Mouse (Mus musculus): ENCODE data around the gene Pde6c. TPM values are rescaled to one million over a fixed set of nuclear protein-coding genes. Genes with fewer than 3 reads are reported as not detected.

Gene Pde6c
- polyA plus RNA-seq, 1 experiment = not detected

DNA sequence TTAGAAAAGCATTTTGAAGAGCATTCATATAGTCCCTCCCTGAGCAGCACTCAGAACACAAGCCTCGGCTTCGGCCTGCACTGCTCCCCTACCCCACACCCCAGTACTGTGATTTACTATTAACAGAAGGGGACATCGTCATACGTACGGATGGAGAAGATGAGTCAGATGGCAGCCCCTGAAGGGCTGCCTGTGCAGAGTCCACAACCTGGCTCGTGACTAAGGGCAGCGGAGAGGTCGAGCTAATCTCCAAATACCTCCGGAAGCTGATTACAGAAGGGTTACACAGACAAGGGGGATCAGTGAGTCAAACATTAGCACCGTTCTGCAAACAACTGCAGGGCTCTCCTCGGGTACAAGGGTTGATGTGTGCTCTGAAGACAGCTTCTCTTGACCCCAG is 1.4 kb downstream of the Pde6c start:
- no peak overlapping the region for H3K27ac ChIP-seq (ENCODE audit: insufficient read depth, low read depth, low read length)
- TF ChIP-seq POLR2A (IDR thresholded peaks at IDR 0.05; ENCODE audit: borderline replicate concordance, low read depth, low read length) = no peak
- no peak for TF ChIP-seq CTCF (IDR thresholded peaks at IDR 0.05; ENCODE audit: low read depth, low read length)
- H3K4me1 ChIP-seq (ENCODE audit: control insufficient read depth, insufficient read depth, low read length) = no peaks in the 10 kb centered on the region

DNA sequence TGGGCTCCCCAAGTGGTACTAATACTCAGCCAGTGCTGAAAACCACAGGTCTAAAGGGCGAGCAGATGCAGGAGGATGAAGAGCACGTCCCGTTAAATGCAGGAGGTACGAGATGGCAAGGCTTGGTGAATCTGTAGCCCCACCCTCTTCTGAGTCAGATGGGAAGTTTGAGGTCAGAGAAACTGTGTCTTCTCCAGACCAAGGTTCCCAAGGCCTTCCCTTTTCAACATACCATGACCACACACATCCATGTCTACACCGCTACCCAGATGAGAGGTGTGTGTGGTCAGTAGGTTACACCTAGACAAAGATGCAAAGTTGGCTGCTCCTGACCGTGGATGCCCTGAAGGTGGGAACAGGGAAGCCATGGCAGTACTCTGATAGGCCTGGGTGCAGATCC is 2.2 kb downstream of the Pde6c start:
- Histone ChIP-seq H3K27ac (ENCODE audit: insufficient read depth, low read depth, low read length) (no peak overlapping the region), H3K4me1 (ENCODE audit: control insufficient read depth, insufficient read depth, low read length) (no peaks in the 10 kb centered on the region), H3K4me3 (ENCODE audit: insufficient read depth, low read length) (no peak overlapping the region)
- TF ChIP-seq CTCF (IDR thresholded peaks at IDR 0.05; ENCODE audit: low read depth, low read length) = no peak
- no peak for TF ChIP-seq POLR2A (IDR thresholded peaks at IDR 0.05; ENCODE audit: borderline replicate concordance, low read depth, low read length)

More for the DNA sequence above, 1.4 kb downstream of the Pde6c start:
- no peak overlapping the region for H3K4me3 ChIP-seq (ENCODE audit: insufficient read depth, low read length)

DNA sequence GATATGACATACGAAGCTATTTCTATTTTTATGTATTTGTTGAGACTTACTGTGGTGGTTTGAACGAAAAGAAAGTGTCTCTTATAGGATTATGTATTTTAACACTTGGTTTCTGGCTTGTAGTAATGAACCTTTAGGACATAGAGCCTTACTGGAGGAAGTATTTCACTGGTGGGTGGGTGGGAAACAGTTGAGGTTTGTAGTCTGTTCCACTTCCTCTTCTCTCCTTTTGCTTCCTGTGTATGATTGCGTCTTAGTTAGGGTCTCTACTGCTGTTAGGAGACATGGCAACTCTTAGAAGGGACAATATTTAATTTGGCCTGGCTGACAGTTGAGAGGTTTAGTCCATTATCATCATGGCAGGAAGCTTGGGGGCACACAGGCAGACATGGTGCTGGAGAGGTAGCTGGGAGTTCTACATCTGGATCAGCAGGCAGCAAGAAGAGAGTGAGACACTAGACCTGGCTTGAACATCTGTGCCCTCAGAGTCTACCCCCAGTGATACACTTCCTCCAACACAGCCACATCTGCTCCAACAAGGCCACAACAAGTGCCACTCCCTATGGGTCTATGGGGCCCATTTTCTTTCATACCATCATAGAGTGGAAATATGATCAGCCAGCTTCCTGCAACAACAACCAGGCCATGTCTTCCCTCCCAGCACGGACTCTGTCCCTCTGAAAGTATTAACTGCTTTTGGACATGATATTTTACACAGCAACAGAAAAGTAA is 11.1 kb downstream of the Pde6c start:
- no peak overlapping the region for H3K4me3 ChIP-seq (ENCODE audit: insufficient read depth, low read length)
- H3K4me1 ChIP-seq (ENCODE audit: control insufficient read depth, insufficient read depth, low read length) = no peaks in the 10 kb centered on the region; the same call in 1 of the 2 replicates
- H3K27ac ChIP-seq (ENCODE audit: insufficient read depth, low read depth, low read length) = no peak overlapping the region
- no peak for TF ChIP-seq POLR2A (IDR thresholded peaks at IDR 0.05; ENCODE audit: borderline replicate concordance, low read depth, low read length)
- TF ChIP-seq CTCF (IDR thresholded peaks at IDR 0.05; ENCODE audit: low read depth, low read length) = no peak

DNA sequence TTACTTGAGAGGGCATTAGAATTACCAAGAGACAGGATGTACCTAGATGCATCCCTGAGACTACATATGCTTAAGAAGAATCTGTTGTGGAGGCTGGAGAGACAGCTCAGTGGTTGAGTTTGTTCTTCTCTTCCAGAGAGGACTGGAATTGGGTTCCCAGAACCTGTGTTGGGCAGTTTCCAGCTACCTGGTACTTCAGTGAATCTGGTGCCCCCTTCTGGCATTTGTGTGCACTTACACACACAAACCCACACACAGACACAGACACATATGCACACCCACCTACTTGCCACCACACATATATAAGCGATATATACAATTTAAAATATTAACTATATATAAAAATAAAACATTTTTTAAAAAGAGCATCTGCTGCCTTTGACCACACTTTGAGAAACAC is 23.7 kb downstream of the Pde6c start:
- TF ChIP-seq POLR2A (IDR thresholded peaks at IDR 0.05; ENCODE audit: borderline replicate concordance, low read depth, low read length) = no peak
- no peak for TF ChIP-seq CTCF (IDR thresholded peaks at IDR 0.05; ENCODE audit: low read depth, low read length)
- no peaks in the 10 kb centered on the region for H3K4me1 ChIP-seq (ENCODE audit: control insufficient read depth, insufficient read depth, low read length)

DNA sequence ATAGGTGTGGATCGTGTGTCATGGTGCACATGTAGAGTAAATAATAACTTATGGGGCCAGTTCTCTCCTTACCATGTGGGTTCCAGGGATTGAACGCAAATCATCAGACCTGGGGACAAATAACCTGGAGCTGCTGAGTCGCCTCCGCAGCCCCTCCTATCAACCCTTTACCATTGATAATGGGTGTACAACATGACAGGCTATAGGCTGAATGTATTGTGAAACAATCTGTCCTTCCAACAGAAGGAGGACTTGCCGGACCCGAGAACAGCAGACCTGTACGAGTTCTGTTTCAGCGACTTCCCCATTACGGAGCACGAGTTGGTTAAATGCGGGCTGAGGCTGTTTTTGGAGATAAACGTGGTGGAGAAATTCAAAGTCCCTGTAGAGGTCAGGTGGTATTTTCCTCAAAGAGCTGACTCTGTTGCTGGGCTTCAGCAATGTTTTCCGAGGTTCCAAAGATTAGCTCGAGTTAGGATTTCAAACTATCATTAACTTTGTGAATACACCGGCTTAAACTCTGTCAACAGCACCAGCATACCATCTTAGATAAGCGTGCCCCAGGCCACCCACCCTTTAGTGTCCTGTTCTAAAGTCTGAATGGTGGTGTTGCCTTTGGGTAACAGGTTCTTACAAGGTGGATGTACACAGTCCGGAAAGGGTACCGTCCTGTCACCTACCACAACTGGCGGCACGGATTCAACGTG is 29.2 kb downstream of the Pde6c start:
- H3K4me3 ChIP-seq (ENCODE audit: insufficient read depth, low read length) = no peak overlapping the region
- H3K4me1 ChIP-seq (ENCODE audit: control insufficient read depth, insufficient read depth, low read length) = no peaks in the 10 kb centered on the region
- TF ChIP-seq CTCF (IDR thresholded peaks at IDR 0.05; ENCODE audit: low read depth, low read length) (no peak), POLR2A (IDR thresholded peaks at IDR 0.05; ENCODE audit: borderline replicate concordance, low read depth, low read length) (no peak)
- no peak overlapping the region for H3K27ac ChIP-seq (ENCODE audit: insufficient read depth, low read depth, low read length)

More for the DNA sequence above, 23.7 kb downstream of the Pde6c start:
- H3K27ac ChIP-seq (ENCODE audit: insufficient read depth, low read depth, low read length) = no peak overlapping the region
- H3K4me3 ChIP-seq (ENCODE audit: insufficient read depth, low read length) = no peak overlapping the region

DNA sequence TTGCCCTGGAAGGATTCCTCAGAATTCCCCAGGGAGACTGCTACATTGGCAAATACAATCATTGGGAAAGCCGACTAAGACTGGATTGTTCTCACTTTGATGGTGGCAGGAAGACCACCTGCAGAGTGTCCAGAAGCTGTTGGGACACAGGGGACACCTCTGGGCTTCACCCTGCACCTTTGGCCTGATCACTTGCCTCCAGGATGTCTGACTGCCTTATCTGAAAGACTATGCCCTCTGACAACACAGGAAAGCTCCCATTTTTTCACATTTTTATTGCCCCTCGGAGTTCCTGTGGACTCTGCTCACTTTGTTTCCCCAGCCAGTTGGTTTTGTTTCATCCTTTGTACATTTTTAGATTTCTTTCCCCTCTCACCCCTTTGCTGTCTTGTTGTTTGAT is 32.1 kb downstream of the Pde6c start:
- Histone ChIP-seq H3K27ac (ENCODE audit: insufficient read depth, low read depth, low read length) (no peak overlapping the region), H3K4me1 (ENCODE audit: control insufficient read depth, insufficient read depth, low read length) (no peaks in the 10 kb centered on the region), H3K4me3 (ENCODE audit: insufficient read depth, low read length) (no peak overlapping the region)
- TF ChIP-seq POLR2A (IDR thresholded peaks at IDR 0.05; ENCODE audit: borderline replicate concordance, low read depth, low read length) (no peak), CTCF (IDR thresholded peaks at IDR 0.05; ENCODE audit: low read depth, low read length) (no peak)

DNA sequence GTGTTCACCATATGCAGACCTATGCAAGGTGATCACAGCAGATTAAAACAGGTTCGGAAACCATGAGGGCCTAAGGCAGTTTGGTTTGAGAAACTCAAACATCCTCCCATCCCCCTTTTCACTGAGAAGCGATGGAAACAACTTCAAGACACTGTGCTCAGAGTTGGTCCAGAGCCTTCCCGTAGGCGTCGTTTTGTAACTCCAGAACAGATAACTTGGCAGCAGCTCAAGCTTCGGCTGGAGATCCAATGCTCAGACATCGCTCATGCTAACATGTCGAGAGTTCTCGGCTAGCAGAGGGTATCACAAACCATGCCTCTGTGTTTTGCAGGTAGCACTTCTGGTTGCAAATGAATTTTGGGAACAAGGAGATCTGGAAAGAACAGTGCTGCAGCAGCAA is 47.1 kb downstream of the Pde6c start:
- Histone ChIP-seq H3K4me1 (ENCODE audit: control insufficient read depth, insufficient read depth, low read length) (peaks cover 4% of the 10 kb centered on the region), H3K4me3 (ENCODE audit: insufficient read depth, low read length) (no peak overlapping the region), H3K27ac (ENCODE audit: insufficient read depth, low read depth, low read length) (no peak overlapping the region)
- TF ChIP-seq POLR2A (IDR thresholded peaks at IDR 0.05; ENCODE audit: borderline replicate concordance, low read depth, low read length) = no peak
- TF ChIP-seq CTCF (IDR thresholded peaks at IDR 0.05; ENCODE audit: low read depth, low read length) = no peak

DNA sequence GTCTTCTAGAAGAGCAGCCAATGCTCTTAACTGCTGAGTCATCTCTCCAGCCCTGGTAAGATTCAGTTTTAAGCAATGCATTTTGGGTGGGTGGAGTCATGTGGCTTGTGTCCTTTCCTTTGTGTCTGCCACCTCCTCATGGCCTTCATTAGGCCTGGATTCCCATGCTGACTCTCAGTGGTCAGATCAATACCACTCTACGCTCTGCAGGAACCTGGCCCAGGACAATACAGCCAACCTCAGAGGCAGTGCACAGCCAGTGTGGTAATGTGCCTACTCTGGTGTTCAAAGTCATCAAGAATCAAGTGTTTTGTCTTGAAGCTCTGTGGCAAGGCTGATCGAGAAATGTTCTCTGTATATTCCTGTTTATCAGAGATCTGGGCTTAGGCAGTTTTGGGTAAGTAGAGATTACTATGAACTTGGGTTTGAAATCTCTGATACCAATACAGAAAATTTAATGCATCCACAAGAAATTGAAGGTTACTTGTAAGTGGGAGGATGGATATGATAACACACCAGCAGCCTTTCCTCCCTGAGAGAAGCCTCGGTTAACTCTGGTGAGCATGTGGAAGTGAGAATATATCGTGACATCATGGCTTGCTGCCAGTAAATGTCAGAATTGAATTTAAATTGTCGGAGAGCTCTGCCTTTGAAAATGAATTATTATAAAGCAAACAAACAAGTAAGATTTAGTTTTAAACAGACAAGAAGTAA is 54.2 kb downstream of the Pde6c start:
- no peak overlapping the region for H3K4me3 ChIP-seq (ENCODE audit: insufficient read depth, low read length)
- TF ChIP-seq CTCF (IDR thresholded peaks at IDR 0.05; ENCODE audit: low read depth, low read length) (no peak), POLR2A (IDR thresholded peaks at IDR 0.05; ENCODE audit: borderline replicate concordance, low read depth, low read length) (no peak)
- H3K27ac ChIP-seq (ENCODE audit: insufficient read depth, low read depth, low read length) = no peak overlapping the region
- H3K4me1 ChIP-seq (ENCODE audit: control insufficient read depth, insufficient read depth, low read length) = peaks cover 4% of the 10 kb centered on the region

DNA sequence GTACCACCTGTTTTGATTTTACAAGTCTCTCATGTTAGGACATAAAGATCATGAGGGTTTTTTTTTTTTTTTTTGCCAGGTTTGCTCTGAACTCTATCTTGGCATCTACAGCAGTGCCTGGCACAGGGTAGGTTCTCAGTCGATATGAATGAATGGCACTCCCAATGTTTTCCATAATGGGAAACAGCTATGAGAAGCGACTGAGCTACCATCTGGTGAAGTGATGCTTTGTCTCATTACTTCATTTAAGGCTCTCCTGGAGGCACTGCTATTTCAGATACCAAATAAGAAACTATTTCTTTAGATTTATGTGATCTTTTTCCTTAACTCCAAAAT is 54.7 kb downstream of the Pde6c start:
- no peak overlapping the region for H3K4me3 ChIP-seq (ENCODE audit: insufficient read depth, low read length)
- peaks cover 4% of the 10 kb centered on the region for H3K4me1 ChIP-seq (ENCODE audit: control insufficient read depth, insufficient read depth, low read length)
- TF ChIP-seq POLR2A (IDR thresholded peaks at IDR 0.05; ENCODE audit: borderline replicate concordance, low read depth, low read length) (no peak), CTCF (IDR thresholded peaks at IDR 0.05; ENCODE audit: low read depth, low read length) (no peak)
- no peak overlapping the region for H3K27ac ChIP-seq (ENCODE audit: insufficient read depth, low read depth, low read length)

DNA sequence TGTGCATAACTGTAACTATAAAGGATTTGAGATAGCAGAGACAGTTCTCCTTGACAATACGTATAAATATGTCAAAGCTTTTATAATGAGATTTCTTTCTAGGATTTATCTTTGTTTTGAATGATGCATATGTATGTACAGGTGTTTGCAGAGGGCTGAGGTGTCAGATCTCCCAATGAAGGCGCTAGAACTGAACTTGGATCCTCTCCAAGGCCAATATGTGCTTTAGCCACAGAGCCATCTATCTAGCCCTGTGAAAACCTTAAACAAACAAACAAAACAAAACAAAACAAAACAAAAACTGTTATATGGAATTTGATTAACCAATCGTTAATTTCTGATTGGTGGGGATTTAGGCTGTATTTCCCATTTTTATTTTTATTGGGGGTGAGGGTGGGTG is 58.0 kb downstream of the Pde6c start:
- H3K27ac ChIP-seq (ENCODE audit: insufficient read depth, low read depth, low read length) = no peak overlapping the region
- no peak for TF ChIP-seq POLR2A (IDR thresholded peaks at IDR 0.05; ENCODE audit: borderline replicate concordance, low read depth, low read length)
- no peak for TF ChIP-seq CTCF (IDR thresholded peaks at IDR 0.05; ENCODE audit: low read depth, low read length)
- no peaks in the 10 kb centered on the region for H3K4me1 ChIP-seq (ENCODE audit: control insufficient read depth, insufficient read depth, low read length)

More for the DNA sequence above, 58.0 kb downstream of the Pde6c start:
- no peak overlapping the region for H3K4me3 ChIP-seq (ENCODE audit: insufficient read depth, low read length)
